In genomic region chr3:142478360-142478759, GRCm38 (mm10) we compare ENCODE assay signal across 21 mouse cellular contexts. TPM values are rescaled to one million over a fixed set of nuclear protein-coding genes. Genes with fewer than 3 reads are reported as not detected.
"Had no signal": no experiment of that assay in that cellular context is flagged by ENCODE, and none has a peak within 500 bp of the region (broad histone marks: within the 10 kb centered on the region; RNA-seq: fewer than 3 reads in every experiment).

No protein-coding gene starts in this region.

- H3K4me3 ChIP-seq: intestine, embryonic 15.5 days; kidney, embryonic 15.5 days; limb, embryonic 12.5 days; limb, embryonic 15.5 days; liver, embryonic 13.5 days; lung, embryonic 15.5 days; midbrain, embryonic 12.5 days had no signal

- H3K9ac ChIP-seq: intestine, embryonic 15.5 days; kidney, embryonic 15.5 days; limb, embryonic 12.5 days; limb, embryonic 15.5 days; liver, embryonic 13.5 days; lung, embryonic 15.5 days; midbrain, embryonic 12.5 days had no signal

- H3K27ac ChIP-seq: intestine, embryonic 15.5 days; kidney, embryonic 15.5 days; limb, embryonic 12.5 days; limb, embryonic 15.5 days; liver, embryonic 13.5 days; lung, embryonic 15.5 days; macrophage; midbrain, embryonic 12.5 days; stomach, postnatal 0 days had no signal

- H3K36me3 ChIP-seq: intestine, embryonic 15.5 days; kidney, embryonic 15.5 days; limb, embryonic 12.5 days; limb, embryonic 15.5 days; liver, embryonic 13.5 days; lung, embryonic 15.5 days; midbrain, embryonic 12.5 days had no signal

- H3K9me3 ChIP-seq: intestine, embryonic 15.5 days; kidney, embryonic 15.5 days; limb, embryonic 15.5 days; liver, embryonic 13.5 days; lung, embryonic 15.5 days; midbrain, embryonic 12.5 days had no signal

- H3K4me2 ChIP-seq: intestine, embryonic 15.5 days; kidney, embryonic 15.5 days; limb, embryonic 12.5 days; limb, embryonic 15.5 days; liver, embryonic 13.5 days; lung, embryonic 15.5 days; midbrain, embryonic 12.5 days had no signal

- ATAC-seq: intestine, embryonic 15.5 days; midbrain, embryonic 16.5 days had no signal

- H3K27me3 ChIP-seq: intestine, embryonic 15.5 days; kidney, embryonic 15.5 days; liver, embryonic 13.5 days; lung, embryonic 15.5 days; midbrain, embryonic 12.5 days had no signal

- H3K4me1 ChIP-seq: intestine, embryonic 15.5 days; limb, embryonic 12.5 days; limb, embryonic 15.5 days; liver, embryonic 13.5 days; lung, embryonic 15.5 days; midbrain, embryonic 12.5 days had no signal

- DNase-seq: kidney, adult 11 months; kidney, adult 8-10 months; kidney, postnatal 10 days; kidney, postnatal 36 days; left cerebral cortex, postnatal 4 days; liver, embryonic 13.5 days; lung, adult 18-20 months; lung, postnatal 14 days; right cerebral cortex, adult 18-20 months; right cerebral cortex, postnatal 14 days; right cerebral cortex, postnatal 4 days; thymus, postnatal 25 days had no signal

RNA-seq across cellular contexts. Expression of gene Gbp5, which starts 15.4 kb away (rescaled TPM):
- polyA plus RNA-seq: limb, embryonic 12.5 days; limb, embryonic 15.5 days; midbrain, embryonic 12.5 days had no signal
